Mouse (Mus musculus): ENCODE results near the gene Fancd2os. TPM values are rescaled to one million over a fixed set of nuclear protein-coding genes. Genes with fewer than 3 reads are reported as not detected.

Gene Fancd2os
- polyA plus RNA-seq (2014; fragmentation: Illumina TruSeq; extraction: RNeasy Lipid Tissue Mini Kit (QIAGEN cat#74804)), result 0.34 TPM

GRCm38 (mm10) chr6:113600543-113601139 is at the start of gene Fancd2os:
Fancd2os (minus strand) TSS chr6:113600715.

GRCm38 (mm10) chr6:113638302-113639040 is 38.0 kb upstream of the Fancd2os start, which contains the start of gene Irak2:
Irak2 (plus strand) TSS chr6:113638467.

GRCm38 (mm10) chr6:113623941-113624751 is 23.6 kb upstream of the Fancd2os start, which contains the start of gene Vhl:
Vhl (plus strand) TSS chr6:113623959.

GRCm38 (mm10) chr6:113604432-113605223 is 4.1 kb upstream of the Fancd2os start, which contains the start of gene Brk1:
Brk1 (plus strand) TSS chr6:113604772.

Other genes starting within 250 kb of the Fancd2os start
- gene Tada3, start 222.8 kb downstream of the Fancd2os start, polyA plus RNA-seq (2014; fragmentation: Illumina TruSeq; extraction: RNeasy Lipid Tissue Mini Kit (QIAGEN cat#74804)), result 3.1 TPM
- 117 TPM for gene Arpc4, start 222.6 kb downstream of the Fancd2os start, polyA plus RNA-seq (2014; fragmentation: Illumina TruSeq; extraction: RNeasy Lipid Tissue Mini Kit (QIAGEN cat#74804))
- gene Ttll3, start 211.5 kb downstream of the Fancd2os start, polyA plus RNA-seq (2014; fragmentation: Illumina TruSeq; extraction: RNeasy Lipid Tissue Mini Kit (QIAGEN cat#74804)), result not detected
- not detected for gene Rpusd3, start 181.4 kb downstream of the Fancd2os start, polyA plus RNA-seq (2014; fragmentation: Illumina TruSeq; extraction: RNeasy Lipid Tissue Mini Kit (QIAGEN cat#74804))
- 0.54 TPM for gene Cidec, start 165.0 kb downstream of the Fancd2os start, polyA plus RNA-seq (2014; fragmentation: Illumina TruSeq; extraction: RNeasy Lipid Tissue Mini Kit (QIAGEN cat#74804))
- 22.8 TPM for gene Jagn1, start 158.1 kb downstream of the Fancd2os start, polyA plus RNA-seq (2014; fragmentation: Illumina TruSeq; extraction: RNeasy Lipid Tissue Mini Kit (QIAGEN cat#74804))
- 0.57 TPM for gene Il17re, start 142.2 kb downstream of the Fancd2os start, polyA plus RNA-seq (2014; fragmentation: Illumina TruSeq; extraction: RNeasy Lipid Tissue Mini Kit (QIAGEN cat#74804))
- gene Il17rc, start 129.3 kb downstream of the Fancd2os start, polyA plus RNA-seq (2014; fragmentation: Illumina TruSeq; extraction: RNeasy Lipid Tissue Mini Kit (QIAGEN cat#74804)), result 0.77 TPM
- gene Creld1, start 117.4 kb downstream of the Fancd2os start, polyA plus RNA-seq (2014; fragmentation: Illumina TruSeq; extraction: RNeasy Lipid Tissue Mini Kit (QIAGEN cat#74804)), result 1.2 TPM
- not detected for gene Prrt3, start 98.8 kb downstream of the Fancd2os start, polyA plus RNA-seq (2014; fragmentation: Illumina TruSeq; extraction: RNeasy Lipid Tissue Mini Kit (QIAGEN cat#74804))
- gene Emc3, start 69.1 kb downstream of the Fancd2os start, polyA plus RNA-seq (2014; fragmentation: Illumina TruSeq; extraction: RNeasy Lipid Tissue Mini Kit (QIAGEN cat#74804)), result 111 TPM
- gene Fancd2, start 69.0 kb downstream of the Fancd2os start, polyA plus RNA-seq (2014; fragmentation: Illumina TruSeq; extraction: RNeasy Lipid Tissue Mini Kit (QIAGEN cat#74804)), result 4.6 TPM
- 43.7 TPM for gene Brk1, start 4.1 kb upstream of the Fancd2os start, polyA plus RNA-seq (2014; fragmentation: Illumina TruSeq; extraction: RNeasy Lipid Tissue Mini Kit (QIAGEN cat#74804))
- 38.4 TPM for gene Vhl, start 23.2 kb upstream of the Fancd2os start, polyA plus RNA-seq (2014; fragmentation: Illumina TruSeq; extraction: RNeasy Lipid Tissue Mini Kit (QIAGEN cat#74804))
- gene Irak2, start 37.8 kb upstream of the Fancd2os start, polyA plus RNA-seq (2014; fragmentation: Illumina TruSeq; extraction: RNeasy Lipid Tissue Mini Kit (QIAGEN cat#74804)), result 3.0 TPM
- gene Tatdn2, start 96.3 kb upstream of the Fancd2os start, polyA plus RNA-seq (2014; fragmentation: Illumina TruSeq; extraction: RNeasy Lipid Tissue Mini Kit (QIAGEN cat#74804)), result 13.5 TPM
- gene Ghrl, start 119.2 kb upstream of the Fancd2os start, polyA plus RNA-seq (2014; fragmentation: Illumina TruSeq; extraction: RNeasy Lipid Tissue Mini Kit (QIAGEN cat#74804)), result not detected
- gene Sec13, start 140.0 kb upstream of the Fancd2os start, polyA plus RNA-seq (2014; fragmentation: Illumina TruSeq; extraction: RNeasy Lipid Tissue Mini Kit (QIAGEN cat#74804)), result 14.8 TPM

All from ovary, adult 10 weeks (tissue).